Mouse (Mus musculus) spleen, postnatal 36 days (tissue): Measurements from ENCODE around the gene Cyp19a1.

Experiments
- DNase-seq, 2 experiments: peaks; one replicate each; pipeline ENCODE4 v3.0.0; 2022; ENCODE audit warnings: low spot score in 2 of 2, mixed read lengths in 1 of 2

Cyp19a1 gene

DNA sequence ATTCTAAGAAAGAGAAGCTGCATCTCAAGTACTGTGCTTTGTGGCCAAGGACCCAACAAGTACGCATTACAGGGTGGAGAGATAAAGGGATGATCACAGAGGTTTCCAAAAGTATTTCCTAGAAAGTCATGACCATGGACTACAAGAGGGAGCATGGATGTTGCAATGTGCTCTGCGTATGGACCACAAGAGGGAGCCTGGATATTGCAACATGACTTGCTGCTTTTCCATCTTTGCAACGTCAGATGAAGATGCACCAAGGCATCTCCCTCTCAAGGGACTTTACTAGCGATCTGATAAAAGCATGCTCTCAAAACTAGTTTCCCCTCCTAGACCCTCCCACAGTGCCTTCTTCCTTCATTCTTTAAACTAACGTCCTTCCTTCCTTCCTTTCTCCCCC lies 98.4 kb downstream of the Cyp19a1 start:
- no peak for DNase-seq

DNA sequence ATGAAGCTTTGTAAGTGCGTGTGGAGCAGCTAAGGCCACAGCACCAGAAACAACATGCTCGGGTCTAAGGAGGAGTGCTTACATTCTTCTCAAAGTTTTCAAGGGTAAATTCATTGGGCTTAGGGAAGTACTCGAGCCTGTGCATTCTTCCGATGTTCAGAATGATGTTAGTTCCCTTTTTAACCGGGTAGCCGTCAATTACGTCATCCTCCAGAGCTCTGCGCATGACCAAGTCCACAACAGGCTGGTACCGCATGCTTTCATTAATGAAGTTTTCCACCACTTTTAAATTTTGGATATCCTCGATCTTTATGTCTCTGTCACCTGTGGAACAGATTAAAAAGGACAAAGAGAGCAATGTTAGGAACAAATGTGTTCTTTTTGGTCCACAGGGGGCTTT lies 99.5 kb downstream of the Cyp19a1 start:
- DNase-seq: no peak

DNA sequence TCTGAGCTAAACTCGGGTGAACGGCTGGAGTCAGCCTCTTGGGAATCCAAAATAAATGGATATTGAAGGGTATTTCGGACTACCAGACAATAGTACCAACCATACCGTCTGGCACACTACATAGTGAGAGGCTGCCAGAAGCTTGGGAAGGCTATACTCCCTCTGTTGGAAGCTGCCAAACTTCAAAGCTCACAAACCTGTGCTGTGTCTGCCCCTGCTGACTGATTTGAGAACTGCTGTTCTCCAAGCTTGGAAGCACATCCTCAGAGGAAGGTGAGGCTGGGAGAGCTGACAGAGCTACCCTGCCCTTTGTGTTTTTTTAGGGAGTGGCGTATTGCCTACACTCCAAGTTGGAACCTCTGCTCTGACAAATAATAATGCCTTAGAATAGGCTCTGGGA lies 104.8 kb downstream of the Cyp19a1 start:
- no peak for DNase-seq

- no peak for DNase-seq
Observed at GRCm38 (mm10) chr9:54153679-54154078, 114.2 kb downstream of the Cyp19a1 start.

- DNase-seq: no peak
Observed at GRCm38 (mm10) chr9:54139191-54139590, 128.7 kb downstream of the Cyp19a1 start.
